Mouse (Mus musculus) MEL (cell line): ENCODE measurements around the gene Fnip2. TPM values are rescaled to one million over a fixed set of nuclear protein-coding genes. Genes with fewer than 3 reads are reported as not detected.

Source experiments
- DNase-seq: peaks from one replicate; pipeline ENCODE4 v3.0.0; 2011; ENCODE audit warnings: low read depth, low spot score
- H3K27ac ChIP-seq: 2 replicates; pipeline ENCODE4 v1.5.1; 2012; ENCODE audit warnings: low read depth, mild to moderate bottlenecking, control low read depth, low read length, moderate library complexity; ENCODE audit not compliant: control insufficient read depth
- H3K27me3 ChIP-seq, 2 experiments: fragments of 150-350 bp in 1 of 2; sonication (generic) in 1 of 2; 2 replicates each; pipeline ENCODE4 v1.6.1; 2012; ENCODE audit warnings: low read length in 2 of 2, mild to moderate bottlenecking in 2 of 2, improper control_type of control experiment in 1 of 2, moderate library complexity in 1 of 2; ENCODE audit not compliant: insufficient read depth in 2 of 2, control insufficient read depth in 1 of 2
- H3K36me3 ChIP-seq, 2 experiments: 2 replicates each; pipeline ENCODE4 v1.6.1; 2012 to 2014; ENCODE audit warnings: low read length in 2 of 2, improper control_type of control experiment in 1 of 2, inconsistent platforms in 1 of 2, mild to moderate bottlenecking in 1 of 2; ENCODE audit not compliant: insufficient read depth in 2 of 2, control insufficient read depth in 1 of 2
- H3K4me1 ChIP-seq, 2 experiments: fragments of 150-350 bp in 1 of 2; sonication (generic) in 1 of 2; 2 replicates each; pipeline ENCODE4 v1.6.1; 2012; ENCODE audit warnings: low read length in 2 of 2, improper control_type of control experiment in 1 of 2, mild to moderate bottlenecking in 1 of 2; ENCODE audit not compliant: insufficient read depth in 2 of 2, control insufficient read depth in 1 of 2
- H3K4me3 ChIP-seq, 2 experiments: fragments of 150-350 bp in 1 of 2; sonication (generic) in 1 of 2; 2 replicates each; pipeline ENCODE4 v1.5.1; 2012; ENCODE audit warnings: low read depth in 2 of 2, low read length in 2 of 2, mild to moderate bottlenecking in 2 of 2, moderate library complexity in 2 of 2, control low read depth in 1 of 2, improper control_type of control experiment in 1 of 2; ENCODE audit not compliant: control insufficient read depth in 1 of 2, insufficient read depth in 1 of 2
- H3K79me2 ChIP-seq: 2 replicates; pipeline ENCODE4 v1.6.1; 2012; ENCODE audit warnings: mild to moderate bottlenecking, low read length, moderate library complexity; ENCODE audit not compliant: control insufficient read depth, poor library complexity, insufficient read depth
- H3K9ac ChIP-seq: 2 replicates; pipeline ENCODE4 v1.6.1; 2012; ENCODE audit warnings: low read depth, mild to moderate bottlenecking, control low read depth, low read length, moderate library complexity; ENCODE audit not compliant: control insufficient read depth, poor library complexity, severe bottlenecking
- H3K9me3 ChIP-seq: fragments of 150-350 bp; sonication (generic); replicated peaks from 2 replicates; pipeline ENCODE4 v1.6.1; 2012; ENCODE audit warnings: mild to moderate bottlenecking, low read length, improper control_type of control experiment, moderate library complexity; ENCODE audit not compliant: insufficient read depth
- BHLHE40 ChIP-seq: IDR thresholded peaks from 2 replicates; pipeline ENCODE4 v1.6.1; 2012; ENCODE audit warnings: low read depth, mild to moderate bottlenecking, inconsistent platforms, low read length, improper control_type of control experiment, borderline replicate concordance
- ELF1 ChIP-seq: IDR thresholded peaks from 2 replicates; pipeline ENCODE4 v1.6.1; 2014; ENCODE audit warnings: low read depth, mild to moderate bottlenecking, inconsistent platforms, low read length, improper control_type of control experiment, moderate library complexity
- EP300 ChIP-seq, 2 experiments: IDR thresholded peaks; 2 replicates each; pipeline ENCODE4 v1.6.1; 2011; ENCODE audit warnings: improper control_type of control experiment in 2 of 2, low read length in 2 of 2, low read depth in 1 of 2, mild to moderate bottlenecking in 1 of 2
- ETS1 ChIP-seq: IDR thresholded peaks from 2 replicates; pipeline ENCODE4 v1.6.1; 2012; ENCODE audit warnings: low read depth, mild to moderate bottlenecking, inconsistent platforms, low read length, improper control_type of control experiment, moderate library complexity
- GABPA ChIP-seq: IDR thresholded peaks from 2 replicates; pipeline ENCODE4 v1.6.1; 2012; ENCODE audit warnings: low read depth, mild to moderate bottlenecking, inconsistent platforms, low read length, improper control_type of control experiment, moderate library complexity
- HCFC1 ChIP-seq: IDR thresholded peaks from 2 replicates; pipeline ENCODE4 v1.6.1; 2012; ENCODE audit warnings: low read depth, mild to moderate bottlenecking, inconsistent platforms, low read length, improper control_type of control experiment, moderate library complexity
- MAFK ChIP-seq: IDR thresholded peaks from 2 replicates; pipeline ENCODE4 v1.6.1; 2011; ENCODE audit warnings: low read depth, mild to moderate bottlenecking, low read length, improper control_type of control experiment, borderline replicate concordance
- MAX ChIP-seq: IDR thresholded peaks from 2 replicates; pipeline ENCODE4 v1.6.1; 2011; ENCODE audit warnings: low read length, improper control_type of control experiment
- MAZ ChIP-seq: IDR thresholded peaks from 2 replicates; pipeline ENCODE4 v1.6.1; 2012; ENCODE audit warnings: low read depth, mild to moderate bottlenecking, inconsistent platforms, low read length, improper control_type of control experiment
- MXI1 ChIP-seq: IDR thresholded peaks from 2 replicates; pipeline ENCODE4 v1.6.1; 2011; ENCODE audit warnings: mild to moderate bottlenecking, low read depth, low read length, improper control_type of control experiment
- MYB ChIP-seq: IDR thresholded peaks from 2 replicates; pipeline ENCODE4 v1.6.1; 2011; ENCODE audit warnings: mild to moderate bottlenecking, low read depth, low read length, improper control_type of control experiment
- MYC ChIP-seq: IDR thresholded peaks from 2 replicates; pipeline ENCODE4 v1.6.1; 2011; ENCODE audit warnings: low read depth, mild to moderate bottlenecking, low read length, improper control_type of control experiment, moderate library complexity
- NELFE ChIP-seq: IDR thresholded peaks from 2 replicates; pipeline ENCODE4 v1.6.1; 2011; ENCODE audit warnings: low read depth, low read length, improper control_type of control experiment
- NRF1 ChIP-seq: IDR thresholded peaks from 2 replicates; pipeline ENCODE4 v1.6.1; 2014; ENCODE audit warnings: low read depth, mild to moderate bottlenecking, inconsistent platforms, low read length, improper control_type of control experiment, moderate library complexity; ENCODE audit not compliant: poor library complexity, insufficient read depth, severe bottlenecking
- POLR2A ChIP-seq, 2 experiments: IDR thresholded peaks; 2 replicates each; pipeline ENCODE4 v1.6.1; 2011 to 2012; ENCODE audit warnings: low read length in 2 of 2, mild to moderate bottlenecking in 2 of 2, control low read depth in 1 of 2, improper control_type of control experiment in 1 of 2, low read depth in 1 of 2, moderate library complexity in 1 of 2; ENCODE audit not compliant: control insufficient read depth in 1 of 2, insufficient read depth in 1 of 2, poor library complexity in 1 of 2
- POLR2AphosphoS2 ChIP-seq: IDR thresholded peaks from 2 replicates; pipeline ENCODE4 v1.6.1; 2011; ENCODE audit warnings: low read length, improper control_type of control experiment
- POLR2AphosphoS5 ChIP-seq: IDR thresholded peaks from 2 replicates; pipeline ENCODE4 v1.6.1; 2012; ENCODE audit warnings: low read depth, borderline replicate concordance, mild to moderate bottlenecking, inconsistent platforms, low read length, moderate library complexity, mixed read lengths
- SIN3A ChIP-seq: IDR thresholded peaks from 2 replicates; pipeline ENCODE4 v1.6.1; 2012; ENCODE audit warnings: low read length, improper control_type of control experiment, inconsistent platforms
- TCF12 ChIP-seq: IDR thresholded peaks from 2 replicates; pipeline ENCODE4 v1.6.1; 2014; ENCODE audit warnings: low read depth, mild to moderate bottlenecking, inconsistent platforms, low read length, improper control_type of control experiment, moderate library complexity
- USF1 ChIP-seq: IDR thresholded peaks from 2 replicates; pipeline ENCODE4 v1.6.1; 2014; ENCODE audit warnings: low read depth, mild to moderate bottlenecking, inconsistent platforms, low read length, improper control_type of control experiment, moderate library complexity
- ZC3H11A ChIP-seq: IDR thresholded peaks from 2 replicates; pipeline ENCODE4 v1.6.1; 2012; ENCODE audit warnings: low read depth, mild to moderate bottlenecking, inconsistent platforms, low read length, improper control_type of control experiment
- ZMIZ1 ChIP-seq: IDR thresholded peaks from 2 replicates; pipeline ENCODE4 v1.6.1; 2012; ENCODE audit warnings: low read depth, mild to moderate bottlenecking, inconsistent platforms, low read length, improper control_type of control experiment, moderate library complexity
- polyA plus RNA-seq, 2 experiments: library from polyadenylated mRNA; stranded (reverse) in 1 of 2; unstranded in 1 of 2; fragments of >175 nt in 1 of 2; fragments of >200 nt in 1 of 2; gene quantifications; 2 replicates each; pipeline versions ENCODE4 v1.2.1 to v1.2.4; 2012; ENCODE audit warnings: low replicate concordance in 2 of 2, low read depth in 1 of 2; ENCODE audit not compliant: insufficient read length in 2 of 2, insufficient read depth in 1 of 2, missing spikeins in 1 of 2
- total RNA-seq: library from RNA; depleted of rRNA; stranded (reverse); fragments of 300-350 nt; gene quantifications from 2 replicates; pipeline ENCODE4 v1.2.3, GENCODE M21; 2012; rRNA removed

The Fnip2 gene
- total RNA-seq, result 9.6 and 11.0 TPM in 2 replicates
- polyA plus RNA-seq, result 10 to 100 TPM; 10.4 to 65.8 TPM

DNA sequence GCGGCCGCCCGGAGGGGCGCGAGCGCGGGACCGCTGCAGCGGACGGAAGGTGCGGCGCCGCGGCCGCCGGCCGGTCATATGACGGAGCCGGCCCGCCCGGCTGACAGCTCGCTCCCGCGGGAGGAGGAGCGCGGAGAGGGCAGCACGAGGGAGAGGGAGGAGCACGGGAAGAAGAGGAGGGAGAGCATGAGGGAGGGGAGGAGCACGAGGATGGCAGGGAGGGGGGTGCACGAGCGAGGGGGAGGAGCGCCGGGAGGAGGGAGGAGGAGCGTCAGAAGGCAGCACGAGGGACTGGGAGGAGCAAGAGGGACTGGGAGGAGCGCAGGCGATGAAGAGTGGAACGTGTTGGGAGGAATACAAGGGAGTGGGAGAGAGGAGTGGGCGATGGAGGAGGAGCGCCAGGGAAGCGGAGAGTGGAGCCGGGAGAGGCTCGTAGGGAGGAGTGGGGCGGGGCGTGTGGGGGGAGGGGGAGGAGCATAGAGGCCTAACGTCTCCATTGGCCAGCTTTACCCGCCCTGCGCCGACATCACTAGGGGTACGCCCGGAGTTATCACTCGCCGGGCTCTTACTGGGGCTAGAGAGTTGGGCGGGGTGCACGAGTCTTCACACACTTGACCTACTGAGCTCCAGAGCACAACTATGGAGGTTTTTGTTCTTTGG is at the start of gene Fnip2:
Gene Fnip2 (minus strand): TSS at position 94 of the 660 bp plus-strand sequence.
- Histone ChIP-seq H3K9ac (peak within 1 kb of the TSS; percentile 90), H3K27ac (peak within 1 kb of the TSS; percentile 86), H3K79me2 (peaks cover 23% of the 10 kb centered on the region), H3K4me3 (peak within 1 kb of the TSS; percentile 70 to 100), H3K9me3 (no peaks in the 10 kb centered on the region), H3K36me3 (peaks cover 0 to 16% of the 10 kb centered on the region in 2 experiments; a peak in 2 of 4 replicates), H3K27me3 (no peaks in the 10 kb centered on the region), H3K4me1 (peaks cover 12 to 19% of the 10 kb centered on the region in 2 experiments; a peak in 3 of 4 replicates)
- 0 out of 4 replicates have a peak, but pooled peaks of 1 of the 2 experiments have one; percentile 13 for TF ChIP-seq EP300 (IDR thresholded peaks at IDR 0.05; ENCODE audit: low read depth in 1 of 2, low read length in 2 of 2)
- no peak for TF ChIP-seq MYB
- TF ChIP-seq USF1, result peak; percentile 80
- TF ChIP-seq ZC3H11A, result no peak
- TF ChIP-seq NRF1, result no peak
- peak; percentile 66; the same call in 1 of the 2 replicates for TF ChIP-seq BHLHE40
- no peak for TF ChIP-seq ZMIZ1
- TF ChIP-seq GABPA, result no peak
- TF ChIP-seq SIN3A, result peak; percentile 21; the same call in 1 of the 2 replicates
- TF ChIP-seq POLR2A (IDR thresholded peaks at IDR 0.05; ENCODE audit: control insufficient read depth in 1 of 2, insufficient read depth in 1 of 2, low read depth in 1 of 2, low read length in 2 of 2, poor library complexity in 1 of 2), result peak in 1 of 2 experiments; percentile 68; a peak in 2 of 4 replicates
- peak; percentile 94 for TF ChIP-seq MAZ
- TF ChIP-seq MXI1, result peak; percentile 90
- no peak for TF ChIP-seq POLR2AphosphoS5
- 0 out of 2 replicates have a peak, but pooled peaks have one; percentile 33 for TF ChIP-seq ELF1
- no peak for TF ChIP-seq MAFK
- TF ChIP-seq POLR2AphosphoS2, result no peak
- TF ChIP-seq NELFE, result peak; percentile 37
- TF ChIP-seq MAX, result peak; percentile 61
- peak; percentile 78 for TF ChIP-seq MYC
- TF ChIP-seq ETS1, result peak; percentile 12; the same call in 1 of the 2 replicates
- TF ChIP-seq TCF12, result peak; percentile 47; the same call in 1 of the 2 replicates
- peak; percentile 8; the same call in 1 of the 2 replicates for TF ChIP-seq HCFC1
- peak; percentile 97 for DNase-seq
